Mouse (Mus musculus): Measurements from ENCODE around the gene Ldhal6b. TPM values are rescaled to one million over a fixed set of nuclear protein-coding genes. Genes with fewer than 3 reads are reported as not detected.
A peak's percentile ranks its signal among the peaks of the same experiment; 100 is the strongest.

Ldhal6b gene
- polyA plus RNA-seq, 1 experiment from 2014 or later: not detected

- H3K9me3 ChIP-seq (ENCODE audit: control insufficient read depth, low read length): no peaks in the 10 kb centered on the region
- ATAC-seq (replicated peaks; ENCODE audit: low FRiP score): peak; percentile 55
- H3K27ac ChIP-seq (ENCODE audit: low read depth, low read length): no peak overlapping the region
- WGBS: 2% methylated on average over 8 of the region's 8 CpGs
- no peaks in the 10 kb centered on the region for H3K36me3 ChIP-seq (ENCODE audit: control insufficient read depth, insufficient read depth, low read length)
- H3K4me2 ChIP-seq (ENCODE audit: low read depth, low read length, severe bottlenecking): peak overlapping the region; percentile 48
- H3K27me3 ChIP-seq (ENCODE audit: control insufficient read depth, insufficient read depth, low read length): no peaks in the 10 kb centered on the region
- no peak for DNase-seq (ENCODE audit: low spot score)
- no peaks in the 10 kb centered on the region for H3K4me1 ChIP-seq (replicated peaks; ENCODE audit: control insufficient read depth, insufficient read depth, low read length)
- peak overlapping the region; percentile 70 for H3K9ac ChIP-seq (ENCODE audit: low read length)
- peak overlapping the region; percentile 50 for H3K4me3 ChIP-seq (ENCODE audit: low read depth, low read length)
Measured at GRCm38 (mm10) chr17:5439831-5440158, 21.2 kb upstream of the Ldhal6b start.

- WGBS: 81% methylated on average over 9 of the region's 9 CpGs
- DNase-seq (ENCODE audit: low spot score) (no peak), ATAC-seq (replicated peaks; ENCODE audit: low FRiP score) (peak; percentile 30; the same call in 1 of the 2 replicates)
- H3K4me1 ChIP-seq (replicated peaks; ENCODE audit: control insufficient read depth, insufficient read depth, low read length): no peaks in the 10 kb centered on the region
- H3K9ac ChIP-seq (ENCODE audit: low read length): no peak overlapping the region
- H3K27me3 ChIP-seq (ENCODE audit: control insufficient read depth, insufficient read depth, low read length): no peaks in the 10 kb centered on the region
- H3K4me2 ChIP-seq (ENCODE audit: low read depth, low read length, severe bottlenecking): no peak overlapping the region
- H3K9me3 ChIP-seq (ENCODE audit: control insufficient read depth, low read length): no peaks in the 10 kb centered on the region
- no peak overlapping the region for H3K27ac ChIP-seq (ENCODE audit: low read depth, low read length)
- H3K4me3 ChIP-seq (ENCODE audit: low read depth, low read length): no peak overlapping the region
- H3K36me3 ChIP-seq (ENCODE audit: control insufficient read depth, insufficient read depth, low read length): peaks cover 2% of the 10 kb centered on the region; the same call in 1 of the 2 replicates
Measured at GRCm38 (mm10) chr17:5429772-5430133, 11.2 kb upstream of the Ldhal6b start.

- Histone ChIP-seq H3K4me2 (ENCODE audit: low read depth, low read length, severe bottlenecking) (no peak overlapping the region), H3K36me3 (ENCODE audit: control insufficient read depth, insufficient read depth, low read length) (peaks cover 2% of the 10 kb centered on the region; the same call in 1 of the 2 replicates), H3K27ac (ENCODE audit: low read depth, low read length) (no peak overlapping the region), H3K4me1 (replicated peaks; ENCODE audit: control insufficient read depth, insufficient read depth, low read length) (no peaks in the 10 kb centered on the region), H3K4me3 (ENCODE audit: low read depth, low read length) (no peak overlapping the region), H3K9ac (ENCODE audit: low read length) (no peak overlapping the region), H3K9me3 (ENCODE audit: control insufficient read depth, low read length) (no peaks in the 10 kb centered on the region), H3K27me3 (ENCODE audit: control insufficient read depth, insufficient read depth, low read length) (no peaks in the 10 kb centered on the region)
- ATAC-seq (replicated peaks; ENCODE audit: low FRiP score) (peak; percentile 73), DNase-seq (ENCODE audit: low spot score) (peak; percentile 91)
- 62% methylated on average over 10 of the region's 10 CpGs for WGBS
Measured at GRCm38 (mm10) chr17:5429090-5429771, 10.7 kb upstream of the Ldhal6b start.

GRCm38 (mm10) chr17:5425204-5425603, 6.6 kb upstream of the Ldhal6b start:
- DNase-seq (ENCODE audit: low spot score) (peak; percentile 35), ATAC-seq (replicated peaks; ENCODE audit: low FRiP score) (no peak)
- no peak overlapping the region for H3K27ac ChIP-seq (ENCODE audit: low read depth, low read length)
- H3K4me1 ChIP-seq (replicated peaks; ENCODE audit: control insufficient read depth, insufficient read depth, low read length): no peaks in the 10 kb centered on the region
- H3K36me3 ChIP-seq (ENCODE audit: control insufficient read depth, insufficient read depth, low read length): no peaks in the 10 kb centered on the region; the same call in 1 of the 2 replicates
- no peak overlapping the region for H3K4me3 ChIP-seq (ENCODE audit: low read depth, low read length)
- H3K27me3 ChIP-seq (ENCODE audit: control insufficient read depth, insufficient read depth, low read length): no peaks in the 10 kb centered on the region
- no peak overlapping the region for H3K4me2 ChIP-seq (ENCODE audit: low read depth, low read length, severe bottlenecking)
- no peak overlapping the region for H3K9ac ChIP-seq (ENCODE audit: low read length)
- WGBS: 85% methylated on average over 3 of the region's 3 CpGs
- H3K9me3 ChIP-seq (ENCODE audit: control insufficient read depth, low read length): no peaks in the 10 kb centered on the region

GRCm38 (mm10) chr17:5424156-5424555, 5.6 kb upstream of the Ldhal6b start:
- H3K27ac ChIP-seq (ENCODE audit: low read depth, low read length): no peak overlapping the region
- no peak overlapping the region for H3K4me2 ChIP-seq (ENCODE audit: low read depth, low read length, severe bottlenecking)
- peak; percentile 41 for DNase-seq (ENCODE audit: low spot score)
- no peaks in the 10 kb centered on the region for H3K9me3 ChIP-seq (ENCODE audit: control insufficient read depth, low read length)
- no peaks in the 10 kb centered on the region for H3K4me1 ChIP-seq (replicated peaks; ENCODE audit: control insufficient read depth, insufficient read depth, low read length)
- WGBS: 89% methylated on average over 8 of the region's 8 CpGs
- H3K27me3 ChIP-seq (ENCODE audit: control insufficient read depth, insufficient read depth, low read length): no peaks in the 10 kb centered on the region
- no peak for ATAC-seq (replicated peaks; ENCODE audit: low FRiP score)
- H3K36me3 ChIP-seq (ENCODE audit: control insufficient read depth, insufficient read depth, low read length): no peaks in the 10 kb centered on the region; the same call in 1 of the 2 replicates
- H3K9ac ChIP-seq (ENCODE audit: low read length): no peak overlapping the region
- no peak overlapping the region for H3K4me3 ChIP-seq (ENCODE audit: low read depth, low read length)

- H3K9me3 ChIP-seq (ENCODE audit: control insufficient read depth, low read length): no peaks in the 10 kb centered on the region
Measured at GRCm38 (mm10) chr17:5421835-5422234, 3.3 kb upstream of the Ldhal6b start.

GRCm38 (mm10) chr17:5419771-5420518, 1.4 kb upstream of the Ldhal6b start:
- ATAC-seq (replicated peaks; ENCODE audit: low FRiP score) (no peak), DNase-seq (ENCODE audit: low spot score) (no peak)
- Histone ChIP-seq H3K4me2 (ENCODE audit: low read depth, low read length, severe bottlenecking) (no peak overlapping the region), H3K36me3 (ENCODE audit: control insufficient read depth, insufficient read depth, low read length) (no peaks in the 10 kb centered on the region), H3K4me3 (ENCODE audit: low read depth, low read length) (no peak overlapping the region), H3K27ac (ENCODE audit: low read depth, low read length) (no peak overlapping the region), H3K9me3 (ENCODE audit: control insufficient read depth, low read length) (no peaks in the 10 kb centered on the region), H3K4me1 (replicated peaks; ENCODE audit: control insufficient read depth, insufficient read depth, low read length) (no peaks in the 10 kb centered on the region), H3K27me3 (ENCODE audit: control insufficient read depth, insufficient read depth, low read length) (no peaks in the 10 kb centered on the region), H3K9ac (ENCODE audit: low read length) (no peak overlapping the region)
- WGBS: 79% methylated on average over 6 of the region's 6 CpGs

More at GRCm38 (mm10) chr17:5421835-5422234, 3.3 kb upstream of the Ldhal6b start:
- Histone ChIP-seq H3K4me1 (replicated peaks; ENCODE audit: control insufficient read depth, insufficient read depth, low read length) (no peaks in the 10 kb centered on the region), H3K36me3 (ENCODE audit: control insufficient read depth, insufficient read depth, low read length) (no peaks in the 10 kb centered on the region; the same call in 1 of the 2 replicates), H3K4me2 (ENCODE audit: low read depth, low read length, severe bottlenecking) (no peak overlapping the region), H3K4me3 (ENCODE audit: low read depth, low read length) (no peak overlapping the region), H3K9ac (ENCODE audit: low read length) (no peak overlapping the region), H3K27ac (ENCODE audit: low read depth, low read length) (no peak overlapping the region), H3K27me3 (ENCODE audit: control insufficient read depth, insufficient read depth, low read length) (no peaks in the 10 kb centered on the region)
- DNase-seq (ENCODE audit: low spot score) (no peak), ATAC-seq (replicated peaks; ENCODE audit: low FRiP score) (no peak)
- 60% methylated on average over 4 of the region's 4 CpGs for WGBS

- Histone ChIP-seq H3K36me3 (ENCODE audit: control insufficient read depth, insufficient read depth, low read length) (no peaks in the 10 kb centered on the region), H3K9me3 (ENCODE audit: control insufficient read depth, low read length) (no peaks in the 10 kb centered on the region), H3K4me1 (replicated peaks; ENCODE audit: control insufficient read depth, insufficient read depth, low read length) (no peaks in the 10 kb centered on the region), H3K27me3 (ENCODE audit: control insufficient read depth, insufficient read depth, low read length) (no peaks in the 10 kb centered on the region), H3K4me2 (ENCODE audit: low read depth, low read length, severe bottlenecking) (no peak overlapping the region), H3K4me3 (ENCODE audit: low read depth, low read length) (no peak overlapping the region), H3K9ac (ENCODE audit: low read length) (no peak overlapping the region), H3K27ac (ENCODE audit: low read depth, low read length) (no peak overlapping the region)
- DNase-seq (ENCODE audit: low spot score): no peak
- 93% methylated on average over 9 of the region's 9 CpGs for WGBS
- no peak for ATAC-seq (replicated peaks; ENCODE audit: low FRiP score)
Measured at GRCm38 (mm10) chr17:5419056-5419455, 489 bp upstream of the Ldhal6b start.
